Mouse (Mus musculus): ENCODE measurements around the gene Pusl1. TPM values are rescaled to one million over a fixed set of nuclear protein-coding genes. Genes with fewer than 3 reads are reported as not detected.
A peak's percentile ranks its signal among the peaks of the same experiment; 100 is the strongest.

Pusl1 gene
- polyA plus RNA-seq, 2 experiments = 12.9 to 16.8 TPM

DNA sequence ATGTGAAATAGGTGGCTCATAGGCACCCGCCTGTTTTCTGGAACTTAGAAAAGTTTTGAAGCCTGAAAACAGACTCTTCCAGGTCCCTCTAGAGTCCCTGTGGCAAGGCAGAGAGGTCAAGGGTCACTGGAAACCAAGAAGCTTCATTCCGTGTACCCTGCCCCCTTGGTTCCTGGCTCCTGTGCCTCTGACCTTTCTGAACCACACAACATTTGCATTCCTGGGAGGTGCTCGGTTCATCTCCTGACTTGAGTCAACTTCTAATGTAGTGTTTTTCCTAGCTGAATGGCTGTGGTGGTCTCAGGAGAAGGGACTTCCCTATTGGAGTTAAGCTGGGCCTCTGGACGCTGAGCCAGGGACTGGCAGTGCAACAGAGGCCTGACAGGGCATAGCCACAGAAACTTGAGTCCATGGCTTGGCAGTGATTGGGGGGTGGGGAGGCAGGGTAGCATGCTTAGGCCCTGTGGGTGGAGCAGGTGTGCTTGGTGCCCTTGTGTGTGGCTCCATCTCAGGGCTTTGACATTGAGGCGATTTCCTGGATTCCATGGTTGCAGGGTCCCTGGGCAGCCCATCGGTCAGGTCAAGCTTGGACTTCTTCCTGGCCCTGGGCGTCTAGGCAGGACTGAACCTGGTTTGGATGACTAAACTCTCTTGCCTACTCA is 43.0 kb downstream of the Pusl1 start:
- H3K36me3 ChIP-seq (replicated peaks; ENCODE audit: control insufficient read depth, insufficient read depth, low read depth) = no peaks in the 10 kb centered on the region
- no peak for DNase-seq (ENCODE audit: low read depth in 3 of 3, low spot score in 3 of 3)
- no peaks in the 10 kb centered on the region for H3K27me3 ChIP-seq (ENCODE audit: control insufficient read depth, insufficient read depth, low read length)
- H3K27ac ChIP-seq = no peak overlapping the region
- 58% methylated on average over 7 of the region's 7 CpGs for WGBS (ENCODE audit: insufficient replicate concordance)
- no peak for ATAC-seq (ENCODE audit: insufficient read depth)
- peak overlapping the region; percentile 99 for H3K4me2 ChIP-seq (ENCODE audit: low read depth)
- peak overlapping the region; percentile 75 for H3K9ac ChIP-seq (replicated peaks)
- H3K9me3 ChIP-seq (ENCODE audit: control insufficient read depth, low read length) = no peaks in the 10 kb centered on the region
- H3K4me3 ChIP-seq (ENCODE audit: insufficient read depth in 1 of 2, low read depth in 2 of 2, low read length in 2 of 2) = peak overlapping the region; percentile 62 to 94
- H3K4me1 ChIP-seq (replicated peaks; ENCODE audit: control insufficient read depth in 2 of 2, insufficient read depth in 2 of 2, low read length in 1 of 2) = peaks cover 11 to 12% of the 10 kb centered on the region in 2 experiments; a peak in 3 of 4 replicates
- no peak for TF ChIP-seq EP300 (IDR thresholded peaks at IDR 0.05; ENCODE audit: low read depth)
- no peak for TF ChIP-seq CTCF (IDR thresholded peaks at IDR 0.05; ENCODE audit: low read depth)

DNA sequence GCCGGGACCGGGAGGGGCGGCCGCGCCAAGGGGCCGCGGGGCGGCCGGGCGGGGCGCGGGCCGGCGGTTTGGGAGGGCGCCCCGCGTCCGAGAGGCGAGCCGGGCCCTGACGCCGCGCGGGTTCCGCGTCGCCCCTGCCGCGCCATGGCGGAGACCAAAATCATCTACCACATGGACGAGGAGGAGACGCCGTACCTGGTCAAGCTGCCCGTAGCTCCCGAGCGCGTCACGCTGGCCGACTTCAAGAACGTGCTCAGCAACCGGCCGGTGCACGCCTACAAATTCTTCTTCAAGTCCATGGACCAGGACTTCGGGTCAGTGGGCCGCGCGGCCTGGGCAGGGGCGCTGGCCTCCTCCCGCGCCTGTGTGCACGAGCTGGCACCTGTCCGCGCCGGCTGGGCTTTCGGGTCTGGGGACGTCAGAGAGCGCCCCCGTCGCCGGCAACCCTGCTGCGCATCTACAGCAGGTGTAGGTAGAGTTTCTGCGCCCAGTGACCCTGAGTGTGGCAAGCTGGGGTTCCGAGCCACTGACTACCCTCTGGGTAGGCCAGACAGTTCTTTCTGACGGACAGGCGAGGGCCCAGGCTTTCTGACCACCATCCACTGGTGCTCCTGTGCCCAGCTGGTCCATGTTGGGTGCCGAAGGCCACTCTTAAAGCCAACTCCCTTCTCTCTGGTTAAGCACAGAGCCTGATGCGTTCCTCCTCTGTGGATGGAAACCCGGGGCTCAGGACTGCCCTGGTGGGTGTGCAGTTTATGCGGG is 43.8 kb downstream of the Pusl1 start:
- 1% methylated on average over 57 of the region's 69 CpGs for WGBS (ENCODE audit: insufficient replicate concordance)

DNA sequence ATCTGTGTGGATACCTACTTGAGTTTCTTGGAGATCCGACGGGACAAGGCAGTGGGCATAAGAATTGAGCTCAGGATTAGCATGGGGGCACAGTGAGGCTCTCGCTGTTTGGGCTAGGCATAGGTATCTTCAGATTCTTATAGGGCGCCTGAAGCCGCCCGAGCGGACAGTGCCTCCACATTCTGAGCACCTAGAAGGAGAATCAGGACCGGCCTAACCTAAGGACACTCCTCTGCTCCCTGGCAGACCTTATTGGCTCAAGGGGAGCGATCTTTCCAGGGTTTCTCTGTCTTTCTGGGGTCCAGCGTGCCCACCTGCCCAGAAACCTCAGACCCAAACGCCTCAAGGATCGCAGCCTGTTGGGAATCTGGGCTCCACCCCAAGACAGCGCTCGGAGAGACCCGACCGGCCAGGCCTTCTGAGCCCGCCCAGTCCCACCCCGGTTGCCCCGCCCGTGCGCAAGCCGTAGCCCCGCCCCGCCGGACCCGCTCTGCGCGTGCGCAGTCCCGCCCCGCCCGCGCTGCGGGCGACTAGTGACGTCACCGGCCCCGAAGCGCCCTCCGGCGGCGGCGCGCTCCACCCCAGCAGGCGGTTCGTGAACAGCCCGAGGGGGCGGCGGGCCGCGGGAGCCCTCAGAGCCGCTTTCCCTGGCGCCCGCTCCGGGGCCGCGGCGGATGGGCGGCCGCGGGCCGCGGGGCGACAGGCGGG is 44.6 kb downstream of the Pusl1 start, which contains the start of gene Dvl1:
Gene Dvl1 (plus strand): TSS at position 532 of the 708 bp plus-strand sequence.
- DNase-seq (ENCODE audit: low read depth in 3 of 3, low spot score in 3 of 3) (peak; percentile 66 to 75 (median 72)), ATAC-seq (ENCODE audit: insufficient read depth) (peak; percentile 92)
- Histone ChIP-seq H3K4me3 (ENCODE audit: insufficient read depth in 1 of 2, low read depth in 2 of 2, low read length in 2 of 2) (peak within 1 kb of the TSS; percentile 67 to 94), H3K27ac (no peak within 1 kb of the TSS), H3K9ac (replicated peaks) (peak within 1 kb of the TSS; percentile 75), H3K9me3 (ENCODE audit: control insufficient read depth, low read length) (no peaks in the 10 kb centered on the region), H3K4me2 (ENCODE audit: low read depth) (peak within 1 kb of the TSS; percentile 99), H3K36me3 (replicated peaks; ENCODE audit: control insufficient read depth, insufficient read depth, low read depth) (no peaks in the 10 kb centered on the region), H3K4me1 (replicated peaks; ENCODE audit: control insufficient read depth in 2 of 2, insufficient read depth in 2 of 2, low read length in 1 of 2) (peaks cover 11 to 12% of the 10 kb centered on the region in 2 experiments; a peak in 3 of 4 replicates), H3K27me3 (ENCODE audit: control insufficient read depth, insufficient read depth, low read length) (peaks cover 6% of the 10 kb centered on the region)
- TF ChIP-seq CTCF (IDR thresholded peaks at IDR 0.05; ENCODE audit: low read depth) (peak; percentile 45), EP300 (IDR thresholded peaks at IDR 0.05; ENCODE audit: low read depth) (no peak)
- WGBS (ENCODE audit: insufficient replicate concordance) = 5% methylated on average over 60 of the region's 65 CpGs

More for the DNA sequence above, 43.8 kb downstream of the Pusl1 start:
- H3K36me3 ChIP-seq (replicated peaks; ENCODE audit: control insufficient read depth, insufficient read depth, low read depth) = no peaks in the 10 kb centered on the region
- peak overlapping the region; percentile 99 for H3K4me2 ChIP-seq (ENCODE audit: low read depth)
- H3K4me3 ChIP-seq (ENCODE audit: insufficient read depth in 1 of 2, low read depth in 2 of 2, low read length in 2 of 2) = peak overlapping the region; percentile 62 to 94
- no peaks in the 10 kb centered on the region for H3K9me3 ChIP-seq (ENCODE audit: control insufficient read depth, low read length)
- H3K9ac ChIP-seq (replicated peaks) = peak overlapping the region; percentile 75
- ATAC-seq (ENCODE audit: insufficient read depth) (peak; percentile 71), DNase-seq (ENCODE audit: low read depth in 3 of 3, low spot score in 3 of 3) (no peak)
- no peak; the same call in 1 of the 2 replicates for TF ChIP-seq CTCF (IDR thresholded peaks at IDR 0.05; ENCODE audit: low read depth)
- TF ChIP-seq EP300 (IDR thresholded peaks at IDR 0.05; ENCODE audit: low read depth) = no peak
- peaks cover 1% of the 10 kb centered on the region for H3K27me3 ChIP-seq (ENCODE audit: control insufficient read depth, insufficient read depth, low read length)
- H3K27ac ChIP-seq = no peak overlapping the region
- H3K4me1 ChIP-seq (replicated peaks; ENCODE audit: control insufficient read depth in 2 of 2, insufficient read depth in 2 of 2, low read length in 1 of 2) = peaks cover 11 to 12% of the 10 kb centered on the region in 2 experiments; a peak in 3 of 4 replicates

DNA sequence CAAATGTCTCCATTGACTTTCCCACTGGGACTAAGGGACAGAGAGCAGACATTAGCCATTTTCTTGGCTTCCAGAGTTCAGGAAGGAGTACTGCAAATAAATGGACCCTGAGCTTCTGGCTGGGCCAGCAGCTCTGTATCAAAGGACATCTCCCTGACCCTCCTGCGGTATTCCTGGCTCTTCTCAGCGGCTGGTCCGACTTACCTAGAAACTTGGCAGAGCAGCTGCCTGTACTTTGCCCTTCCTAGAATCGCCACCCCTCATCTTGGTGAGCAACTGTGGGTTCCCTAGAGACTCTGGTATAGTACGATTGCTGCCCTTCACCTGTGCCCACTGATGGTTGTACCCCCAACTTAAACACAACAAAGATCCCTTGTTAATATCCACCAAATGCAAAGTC is 48.4 kb downstream of the Pusl1 start:
- Histone ChIP-seq H3K9me3 (ENCODE audit: control insufficient read depth, low read length) (no peaks in the 10 kb centered on the region), H3K27ac (no peak overlapping the region), H3K27me3 (ENCODE audit: control insufficient read depth, insufficient read depth, low read length) (peaks cover 6% of the 10 kb centered on the region), H3K4me3 (ENCODE audit: insufficient read depth in 1 of 2, low read depth in 2 of 2, low read length in 2 of 2) (no peak overlapping the region), H3K36me3 (replicated peaks; ENCODE audit: control insufficient read depth, insufficient read depth, low read depth) (no peaks in the 10 kb centered on the region), H3K4me2 (ENCODE audit: low read depth) (no peak overlapping the region), H3K4me1 (replicated peaks; ENCODE audit: control insufficient read depth in 2 of 2, insufficient read depth in 2 of 2, low read length in 1 of 2) (peaks cover 6 to 11% of the 10 kb centered on the region in 2 experiments), H3K9ac (replicated peaks) (no peak overlapping the region)
- TF ChIP-seq CTCF (IDR thresholded peaks at IDR 0.05; ENCODE audit: low read depth) = no peak
- TF ChIP-seq EP300 (IDR thresholded peaks at IDR 0.05; ENCODE audit: low read depth) = no peak
- WGBS (ENCODE audit: insufficient replicate concordance) = 75% methylated on average over 5 of the region's 5 CpGs
- ATAC-seq (ENCODE audit: insufficient read depth) (no peak), DNase-seq (ENCODE audit: low read depth in 3 of 3, low spot score in 3 of 3) (no peak)
